In the genomic region with DNA sequence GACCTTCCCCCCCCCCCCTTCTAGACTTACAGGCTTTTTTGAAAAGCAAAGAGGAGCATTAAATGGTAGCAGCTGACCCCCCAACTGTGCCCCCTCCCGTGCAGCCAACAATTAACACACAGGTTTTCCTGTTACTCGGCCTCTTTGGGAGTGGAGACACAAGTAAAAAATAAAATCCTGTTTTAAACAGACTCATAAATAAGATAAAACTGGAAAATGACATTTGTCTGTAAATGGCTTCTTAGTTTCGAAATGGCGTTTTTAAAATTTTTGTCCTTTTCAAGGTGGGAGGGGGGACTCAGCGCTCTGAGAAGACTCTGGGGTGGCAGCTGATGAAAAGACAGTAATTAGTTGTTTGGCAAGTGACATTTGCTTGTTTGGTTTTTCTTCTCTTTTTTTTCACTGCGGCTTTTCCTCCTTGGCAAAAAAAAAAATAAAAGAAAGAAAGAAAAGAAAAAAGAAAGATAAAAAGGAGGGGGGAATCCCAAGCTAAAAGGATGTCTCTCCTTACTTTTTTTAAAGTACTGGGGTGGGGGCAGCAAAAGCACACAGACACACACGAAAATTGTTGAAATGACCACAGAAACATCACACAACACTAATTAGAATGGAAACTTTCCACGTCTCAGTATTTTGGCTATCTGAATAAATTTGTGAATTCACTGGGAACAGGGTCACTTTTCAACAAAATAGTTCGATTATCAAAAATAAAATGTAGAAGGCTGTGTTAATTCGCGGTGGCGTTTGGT, we compare ENCODE assay signal across 8 mouse cellular contexts. TPM values are rescaled to one million over a fixed set of nuclear protein-coding genes. Genes with fewer than 3 reads are reported as not detected.
A peak's percentile ranks its signal among the peaks of the same experiment; 100 is the strongest.
DNase-seq lines count a peak whose midpoint lies in the region; ATAC-seq and TF ChIP-seq lines count a peak whose summit lies in the region.

No protein-coding gene starts in this region.

- H3K4me3 ChIP-seq in kidney, postnatal 0 days (replicated peaks; ENCODE audit: low read depth, low read length): peak overlapping the region; percentile 89
- H3K4me3 ChIP-seq in bone marrow macrophage, adult 2 months (ENCODE audit: insufficient read depth, low read length): peak overlapping the region; percentile 88
- peak overlapping the region; percentile 98 for H3K4me3 ChIP-seq in hindbrain, embryonic 13.5 days
- H3K4me3 ChIP-seq in midbrain, embryonic 15.5 days: peak overlapping the region; percentile 99

- TF ChIP-seq CTCF in kidney, postnatal 0 days (IDR thresholded peaks at IDR 0.05; ENCODE audit: low read depth): no peak
- TF ChIP-seq CTCF in bone marrow macrophage, adult 2 months (IDR thresholded peaks at IDR 0.05; ENCODE audit: low read depth, low read length): no peak

- ATAC-seq in kidney, postnatal 0 days (replicated peaks; ENCODE audit: low FRiP score, low read depth): no peak
- ATAC-seq in hindbrain, embryonic 13.5 days (ENCODE audit: low FRiP score): no peak
- no peak for ATAC-seq in midbrain, embryonic 15.5 days (replicated peaks)

- WGBS in kidney, postnatal 0 days: 12% methylated on average over 12 of the region's 12 CpGs
- WGBS in hindbrain, embryonic 13.5 days: 18% methylated on average over 12 of the region's 12 CpGs
- WGBS in midbrain, embryonic 15.5 days: 12% methylated on average over 12 of the region's 12 CpGs

- H3K9me3 ChIP-seq in kidney, postnatal 0 days (replicated peaks; ENCODE audit: low read length): no peaks in the 10 kb centered on the region
- H3K9me3 ChIP-seq in hindbrain, embryonic 13.5 days: no peaks in the 10 kb centered on the region
- no peaks in the 10 kb centered on the region for H3K9me3 ChIP-seq in midbrain, embryonic 15.5 days

- peaks cover 37% of the 10 kb centered on the region for H3K4me1 ChIP-seq in kidney, postnatal 0 days (replicated peaks; ENCODE audit: insufficient read depth, low read length)
- H3K4me1 ChIP-seq in bone marrow macrophage, adult 2 months (ENCODE audit: control insufficient read depth, insufficient read depth, low read length): peaks cover 36% of the 10 kb centered on the region
- peaks cover 62% of the 10 kb centered on the region for H3K4me1 ChIP-seq in hindbrain, embryonic 13.5 days (replicated peaks)
- H3K4me1 ChIP-seq in midbrain, embryonic 15.5 days: peaks cover 63% of the 10 kb centered on the region

- DNase-seq in kidney, postnatal 0 days (ENCODE audit: low spot score): no peak
- DNase-seq in kidney, postnatal 36 days: no peak
- DNase-seq in layer of hippocampus, postnatal 14 days (ENCODE audit: low spot score in 2 of 2): no peak
- no peak for DNase-seq in ovary, adult 18-20 months (ENCODE audit: low spot score)
- no peak for DNase-seq in thymus, postnatal 10 days (ENCODE audit: low spot score in 2 of 2)

- no peak for TF ChIP-seq POLR2A in bone marrow macrophage, adult 2 months (IDR thresholded peaks at IDR 0.05; ENCODE audit: borderline replicate concordance, low read depth, low read length)

- no peaks in the 10 kb centered on the region for H3K27me3 ChIP-seq in kidney, postnatal 0 days (ENCODE audit: insufficient read depth, low read length)
- no peaks in the 10 kb centered on the region for H3K27me3 ChIP-seq in hindbrain, embryonic 13.5 days
- no peaks in the 10 kb centered on the region for H3K27me3 ChIP-seq in midbrain, embryonic 15.5 days (replicated peaks)

- H3K36me3 ChIP-seq in kidney, postnatal 0 days (ENCODE audit: insufficient read depth, low read length): no peaks in the 10 kb centered on the region
- H3K36me3 ChIP-seq in hindbrain, embryonic 13.5 days: peaks cover 7% of the 10 kb centered on the region; the same call in 1 of the 2 replicates
- H3K36me3 ChIP-seq in midbrain, embryonic 15.5 days (replicated peaks): no peaks in the 10 kb centered on the region

- peak overlapping the region; percentile 65 for H3K4me2 ChIP-seq in kidney, postnatal 0 days (ENCODE audit: low read length)
- H3K4me2 ChIP-seq in hindbrain, embryonic 13.5 days: peak overlapping the region; percentile 69
- peak overlapping the region; percentile 69 for H3K4me2 ChIP-seq in midbrain, embryonic 15.5 days

- H3K9ac ChIP-seq in kidney, postnatal 0 days (ENCODE audit: low read depth, low read length): peak overlapping the region; percentile 100
- peak overlapping the region; percentile 100 for H3K9ac ChIP-seq in hindbrain, embryonic 13.5 days
- H3K9ac ChIP-seq in midbrain, embryonic 15.5 days: peak overlapping the region; percentile 93

- H3K27ac ChIP-seq in kidney, postnatal 0 days: peak overlapping the region; percentile 99
- peak overlapping the region; percentile 35; the same call in 1 of the 2 replicates for H3K27ac ChIP-seq in bone marrow macrophage, adult 2 months (ENCODE audit: insufficient read depth, low read depth, low read length)
- peak overlapping the region; percentile 99 for H3K27ac ChIP-seq in hindbrain, embryonic 13.5 days
- peak overlapping the region; percentile 96 for H3K27ac ChIP-seq in midbrain, embryonic 15.5 days

RNA-seq across cellular contexts. Expression of a gene that starts 15.1 kb away (rescaled TPM):
- polyA plus RNA-seq in kidney, postnatal 0 days (2015; fragmentation: Nextera tagmentation; extraction: Ambion mirVana): 8.6 and 11.1 TPM in 2 replicates
- polyA plus RNA-seq in bone marrow macrophage, adult 2 months (2012; ENCODE audit: insufficient read depth, insufficient read length, missing spikeins): 3.6 and 4.1 TPM in 2 replicates
- 13.1 and 13.9 TPM in 2 replicates for polyA plus RNA-seq in hindbrain, embryonic 13.5 days (2015; fragmentation: Nextera tagmentation; extraction: Ambion mirVana)
- 8.2 and 16.1 TPM in 2 replicates for polyA plus RNA-seq in midbrain, embryonic 15.5 days (2015; fragmentation: Nextera tagmentation; extraction: Ambion mirVana)
- 1 to 10 TPM; 2.6 to 2.8 TPM for total RNA-seq in layer of hippocampus, postnatal 14 days (2021)

RNA-seq across cellular contexts. Expression of a gene that starts 47.3 kb away (rescaled TPM):
- 1,338 and 1,363 TPM in 2 replicates for polyA plus RNA-seq in kidney, postnatal 0 days (2015; fragmentation: Nextera tagmentation; extraction: Ambion mirVana)
- 780 and 818 TPM in 2 replicates for polyA plus RNA-seq in bone marrow macrophage, adult 2 months (2012; ENCODE audit: insufficient read depth, insufficient read length, missing spikeins)
- polyA plus RNA-seq in hindbrain, embryonic 13.5 days (2015; fragmentation: Nextera tagmentation; extraction: Ambion mirVana): 1,452 and 1,516 TPM in 2 replicates
- 1,362 and 1,368 TPM in 2 replicates for polyA plus RNA-seq in midbrain, embryonic 15.5 days (2015; fragmentation: Nextera tagmentation; extraction: Ambion mirVana)
- total RNA-seq in layer of hippocampus, postnatal 14 days (2021): 1,000 to 10,000 TPM; 1,917 to 1,971 TPM

Comparison
In these comparisons a context has a peak if more than half of its experiments do, and no peak if none do; other contexts are left out.
1. H3K27ac ChIP-seq: peak in every context shown above with its lines; median percentile 99 in kidney, postnatal 0 days; 99 in hindbrain, embryonic 13.5 days; 96 in midbrain, embryonic 15.5 days; 35 in bone marrow macrophage, adult 2 months.